Mouse (Mus musculus) spleen, postnatal 36 days (tissue): ENCODE results near the gene Rhbdd1.

Source experiments
- DNase-seq, 2 experiments: peaks; one replicate each; pipeline ENCODE4 v3.0.0; 2022; ENCODE audit warnings: low spot score in 2 of 2, mixed read lengths in 1 of 2

Rhbdd1 gene

DNA sequence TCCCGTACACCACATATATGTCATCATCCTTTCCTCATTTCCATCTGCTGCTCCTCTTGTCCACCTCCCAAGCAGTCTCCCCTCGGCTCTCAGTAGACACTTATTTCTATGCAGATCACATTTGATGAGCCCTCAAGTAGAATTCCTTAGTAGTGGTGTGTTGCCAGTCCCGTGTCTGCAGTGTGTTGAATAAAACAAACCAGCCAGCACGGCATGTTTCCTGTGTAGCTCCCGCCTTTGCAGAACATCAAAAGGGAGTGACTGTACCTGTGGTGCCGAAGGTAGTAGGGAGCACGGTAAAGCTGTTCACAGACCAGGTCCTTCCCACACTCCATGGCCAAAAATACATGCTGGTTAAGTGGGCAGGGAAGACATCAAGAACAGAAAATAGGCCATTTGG, 47.8 kb downstream of the Rhbdd1 start:
- DNase-seq, result no peak

- DNase-seq, result no peak
Measured at GRCm38 (mm10) chr1:82364468-82364867, 48.2 kb downstream of the Rhbdd1 start.

GRCm38 (mm10) chr1:82371636-82372428, 55.6 kb downstream of the Rhbdd1 start:
- DNase-seq, result no peak

DNA sequence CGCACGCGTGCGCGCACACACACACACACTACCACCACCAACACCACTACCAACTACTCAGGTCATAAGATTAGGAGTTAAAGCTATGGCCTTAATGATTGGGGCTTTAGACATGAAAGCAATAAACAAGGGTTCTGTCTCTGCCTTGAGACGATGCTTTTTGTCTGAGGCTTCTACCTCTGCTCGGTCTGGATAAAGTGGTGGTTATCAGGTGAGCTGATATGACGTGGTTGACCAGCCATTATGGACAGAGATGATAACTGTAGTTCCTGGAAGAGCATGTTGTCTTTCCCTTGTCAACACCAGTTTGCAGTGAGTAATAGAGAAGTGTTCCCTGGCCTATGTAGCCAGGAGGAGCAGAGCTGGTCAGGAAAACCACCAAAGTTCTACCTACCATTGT, 57.7 kb downstream of the Rhbdd1 start:
- peak; percentile 6 to 7 for DNase-seq

DNA sequence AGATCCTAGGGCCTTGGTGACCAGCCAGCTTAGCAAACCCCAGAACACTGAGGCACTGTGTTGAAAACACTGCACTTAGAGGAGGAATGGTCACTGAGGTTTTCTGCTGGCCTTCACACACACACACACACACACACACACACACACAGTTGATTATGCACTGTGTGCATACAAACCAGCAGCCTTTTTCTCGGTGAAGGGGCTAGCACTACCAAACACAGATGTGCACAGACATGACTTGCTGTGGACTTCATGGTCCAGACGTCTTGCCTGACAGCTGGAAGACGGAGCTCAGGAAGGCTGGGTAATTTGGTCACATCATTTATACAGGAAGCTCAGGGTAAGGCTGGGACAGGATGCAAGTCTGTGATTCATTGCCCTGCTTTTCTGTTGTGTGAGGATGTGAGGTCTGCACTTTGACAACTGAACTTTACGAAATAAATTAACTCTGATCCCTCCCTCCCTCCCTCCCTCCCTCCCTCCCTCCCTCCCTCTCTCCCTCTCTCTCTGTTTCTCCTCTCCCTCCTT, 58.6 kb downstream of the Rhbdd1 start:
- no peak for DNase-seq

- no peak for DNase-seq
Measured at GRCm38 (mm10) chr1:82375452-82375851, 59.2 kb downstream of the Rhbdd1 start.

DNA sequence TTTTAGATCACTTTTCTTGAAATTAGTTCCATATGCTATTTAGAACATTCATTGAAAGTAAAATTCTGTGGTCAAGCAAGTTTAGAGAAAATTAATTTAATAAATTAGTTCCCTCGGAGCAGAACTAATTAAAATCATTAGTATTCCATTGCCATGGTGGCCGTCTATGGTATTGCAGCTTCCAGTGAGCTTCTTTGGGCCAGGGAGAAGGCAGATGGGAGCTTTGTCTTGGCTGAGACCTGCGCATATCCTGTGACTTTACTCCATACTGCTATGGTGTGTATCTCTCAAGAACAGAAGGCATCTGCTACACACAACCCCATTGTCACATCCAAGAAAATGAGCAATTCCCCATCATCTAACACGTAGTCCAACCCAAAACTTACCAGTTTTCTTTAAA, 65.7 kb downstream of the Rhbdd1 start:
- DNase-seq, result no peak

- DNase-seq, result no peak
Measured at GRCm38 (mm10) chr1:82384106-82384505, 67.9 kb downstream of the Rhbdd1 start.

GRCm38 (mm10) chr1:82385054-82385453, 68.8 kb downstream of the Rhbdd1 start:
- DNase-seq, result no peak

DNA sequence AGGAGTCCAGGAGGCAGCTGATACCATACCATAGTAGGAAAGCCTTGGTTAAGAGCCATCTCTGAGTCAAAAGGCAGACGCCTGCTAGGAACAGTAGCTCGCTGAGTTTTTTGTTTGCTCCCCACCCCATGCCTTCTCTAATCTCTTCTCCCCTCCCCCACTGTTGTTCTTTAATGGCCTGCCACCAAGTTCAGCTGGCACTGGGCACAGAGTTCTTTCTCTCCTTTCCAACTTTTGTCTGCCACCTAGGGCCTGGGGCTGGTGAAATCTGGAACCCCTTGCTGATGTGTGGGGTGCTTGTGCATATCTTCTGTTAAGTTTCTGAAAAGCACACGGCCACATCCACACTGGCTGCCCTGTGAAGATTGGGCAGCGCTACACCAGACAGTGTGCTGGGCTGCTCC, 69.6 kb downstream of the Rhbdd1 start:
- DNase-seq, result no peak

DNA sequence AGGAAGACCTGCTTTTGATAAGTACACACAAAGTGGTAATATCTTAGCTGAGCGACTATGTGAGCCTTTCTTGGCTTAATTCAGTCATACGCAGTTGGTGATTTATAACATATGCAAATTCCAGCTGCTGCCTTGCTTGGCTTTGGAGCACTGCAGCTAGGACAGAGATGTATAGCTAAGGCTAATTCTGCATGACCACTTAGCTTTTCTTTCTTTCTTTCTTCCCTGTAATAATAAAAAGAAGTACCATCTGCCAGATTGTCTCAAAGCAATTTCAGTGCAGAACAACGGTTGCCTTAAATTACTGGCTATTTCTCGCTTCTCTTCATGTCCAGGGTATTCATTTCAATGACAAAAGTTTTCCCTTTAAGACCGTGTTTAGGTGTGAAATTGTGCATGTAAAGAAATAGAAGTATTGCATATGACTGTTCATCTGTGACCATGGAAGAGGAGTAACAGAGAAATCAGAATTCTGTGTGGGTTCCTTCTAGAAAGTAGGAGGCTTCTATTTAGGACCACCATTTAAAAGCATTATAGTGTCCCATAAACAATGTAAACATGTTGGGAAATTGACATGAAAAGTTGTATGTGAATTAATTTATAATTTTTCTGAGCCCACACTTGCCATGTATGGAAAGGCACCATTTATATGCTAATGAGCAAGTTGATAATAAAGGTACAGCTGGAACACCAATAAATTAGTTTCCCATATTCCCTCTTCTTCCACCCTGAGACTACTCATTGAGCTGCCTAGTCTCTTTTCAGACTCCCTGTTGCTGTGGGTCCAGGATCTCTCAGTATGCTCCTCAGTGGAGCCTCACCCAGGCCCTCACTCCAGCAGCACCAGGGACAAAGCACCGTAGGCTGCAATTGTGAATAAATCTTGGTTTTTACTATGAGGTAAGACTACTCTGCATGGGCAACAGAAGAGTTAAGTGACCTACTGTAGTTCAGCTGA, 70.8 kb downstream of the Rhbdd1 start:
- no peak for DNase-seq

GRCm38 (mm10) chr1:82389371-82389770, 73.1 kb downstream of the Rhbdd1 start:
- no peak for DNase-seq

GRCm38 (mm10) chr1:82395371-82395770, 79.1 kb downstream of the Rhbdd1 start:
- DNase-seq, result no peak

DNA sequence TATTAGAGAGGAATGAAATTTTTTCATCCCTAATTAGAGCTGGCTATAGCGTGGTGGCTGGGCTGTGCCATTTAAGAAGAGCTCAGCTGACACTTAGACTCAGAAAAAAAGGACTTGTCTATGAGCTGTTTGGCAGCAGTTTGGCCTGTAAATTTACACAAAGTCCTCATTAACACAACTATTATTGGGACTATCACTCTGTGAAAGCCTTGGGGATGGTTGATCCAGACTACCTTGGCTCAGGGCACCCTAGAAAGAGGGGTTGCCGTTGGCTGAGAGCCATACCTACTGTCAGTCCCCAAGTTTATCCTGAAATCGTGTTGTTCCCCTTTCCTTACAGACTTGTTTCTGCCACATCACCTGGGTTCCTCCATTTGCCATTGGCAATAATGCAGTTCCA, 91.5 kb downstream of the Rhbdd1 start:
- DNase-seq, result no peak

GRCm38 (mm10) chr1:82409271-82409670, 93.0 kb downstream of the Rhbdd1 start:
- no peak for DNase-seq

DNA sequence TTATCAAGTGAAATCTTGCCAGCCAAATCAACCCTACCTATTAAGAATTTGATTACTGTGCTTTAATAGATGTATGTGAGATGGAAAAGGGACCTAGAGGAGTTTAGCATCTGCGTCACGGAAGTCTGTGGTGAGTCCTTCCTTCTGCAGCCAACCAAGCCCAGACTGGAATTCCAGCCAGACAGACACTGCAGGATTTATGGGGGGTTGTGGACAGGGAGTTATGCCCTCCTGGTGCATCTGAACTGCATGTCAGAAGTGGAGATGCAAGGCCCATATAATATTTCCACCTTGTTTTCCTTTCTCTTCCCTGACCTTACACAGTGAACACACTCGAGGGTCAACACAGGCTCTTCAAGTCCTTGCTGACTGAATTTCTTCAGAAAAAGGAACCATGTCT, 94.3 kb downstream of the Rhbdd1 start:
- no peak for DNase-seq

- DNase-seq, result no peak
Measured at GRCm38 (mm10) chr1:82411521-82411920, 95.3 kb downstream of the Rhbdd1 start.

DNA sequence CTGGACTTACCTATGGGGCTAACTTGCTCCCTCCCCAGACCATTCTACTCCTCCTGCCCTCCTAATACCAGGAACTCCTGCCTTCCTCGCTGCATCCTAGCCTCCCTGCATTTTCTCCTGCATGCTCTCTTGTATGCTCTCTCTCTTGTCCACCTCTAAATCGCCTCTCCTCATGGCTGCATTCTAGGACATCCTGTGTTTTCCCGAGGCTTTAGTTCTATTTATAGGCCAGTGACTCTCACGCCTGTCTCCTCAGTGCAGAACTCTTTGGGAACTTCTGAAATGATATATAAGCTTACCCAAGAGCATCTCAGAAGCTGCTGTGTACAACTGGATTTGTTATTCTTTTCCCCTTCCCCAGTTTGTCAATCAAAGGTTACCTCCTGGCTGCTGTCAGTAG, 95.8 kb downstream of the Rhbdd1 start:
- DNase-seq, result no peak

DNA sequence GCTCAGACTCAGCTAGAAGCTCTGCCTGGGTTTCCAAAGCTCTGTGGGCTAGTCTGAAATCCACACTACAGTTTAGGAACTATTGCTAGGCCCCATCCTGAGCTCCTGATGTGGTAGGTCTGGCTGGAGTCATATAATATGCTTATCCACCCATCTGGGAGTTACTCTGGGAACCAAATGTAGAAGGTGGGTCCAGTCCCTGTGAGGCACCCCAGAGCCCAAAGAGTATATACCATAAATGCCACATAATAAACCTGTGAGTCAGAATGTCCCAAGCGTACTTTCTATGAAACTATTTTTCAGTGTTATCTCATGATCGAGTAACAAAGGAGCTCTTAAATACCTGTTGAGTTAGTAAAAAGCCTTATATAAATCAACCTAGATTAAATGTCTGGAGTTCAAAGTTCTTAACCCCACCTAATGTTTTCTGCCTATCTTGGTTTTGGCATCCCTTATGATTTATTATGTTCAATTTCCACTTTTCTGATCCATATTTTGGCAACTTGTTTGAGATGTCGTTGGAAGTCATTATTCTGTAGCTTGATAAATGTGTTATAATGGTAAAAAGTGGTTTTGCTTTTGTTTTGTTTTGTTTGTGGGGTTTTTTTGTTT, 98.3 kb downstream of the Rhbdd1 start:
- no peak for DNase-seq

DNA sequence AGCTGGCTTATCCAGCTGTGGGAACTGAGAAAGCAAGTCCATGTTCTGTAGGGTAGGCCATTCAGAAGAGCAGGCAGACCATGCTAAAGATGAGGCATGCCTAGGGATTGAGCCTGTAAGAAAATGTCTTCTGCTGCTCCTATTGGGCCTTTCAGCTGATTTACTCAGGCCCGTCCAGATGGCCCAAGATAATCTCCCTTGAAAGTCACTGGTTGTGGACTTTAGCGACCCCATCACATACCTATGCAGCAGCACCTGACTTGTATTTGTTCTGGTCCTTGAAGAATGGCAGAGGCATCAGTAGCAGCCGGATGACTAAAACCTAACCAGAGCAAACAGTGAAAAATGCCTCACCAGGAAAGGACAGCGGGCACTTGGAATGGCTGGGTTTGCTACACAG, 99.4 kb downstream of the Rhbdd1 start:
- no peak for DNase-seq

- DNase-seq, result no peak
Measured at GRCm38 (mm10) chr1:82427729-82428128, 111.5 kb downstream of the Rhbdd1 start.

DNA sequence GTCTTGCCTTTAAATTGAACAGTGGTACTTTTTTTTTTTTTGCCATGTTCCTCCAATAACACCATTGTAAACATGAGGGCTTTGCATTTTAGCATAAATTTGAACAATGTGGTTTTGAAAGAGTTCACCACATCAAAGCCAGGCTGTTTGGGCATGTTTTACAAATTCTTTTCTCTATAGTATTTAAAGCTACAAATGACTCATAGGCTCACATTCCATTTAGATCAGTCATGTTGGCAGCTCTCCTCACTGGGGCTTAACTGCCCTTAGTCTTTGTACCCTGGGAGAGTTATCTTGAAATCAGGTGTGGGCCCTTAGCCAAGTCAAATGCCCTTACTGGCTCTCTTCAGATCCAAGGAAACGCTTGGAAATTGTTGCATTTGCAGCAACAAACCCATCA, 112.8 kb downstream of the Rhbdd1 start:
- no peak for DNase-seq
